Mouse (Mus musculus): Measurements from ENCODE around the gene Rpn1.

GRCm38 (mm10) chr6:88123150-88123857 lies 39.0 kb downstream of the Rpn1 start:
- TF ChIP-seq TAL1 (IDR thresholded peaks at IDR 0.05; ENCODE audit: low read length), result no peak
- TF ChIP-seq GATA1 (IDR thresholded peaks at IDR 0.05; ENCODE audit: low read length), result no peak

Measured in erythroblast, embryonic 14.5 days (primary cell).